ENCODE assay signal across 29 mouse cellular contexts in genomic region chr13:34072847-34073246, GRCm38 (mm10). TPM values are rescaled to one million over a fixed set of nuclear protein-coding genes. Genes with fewer than 3 reads are reported as not detected.
DNase-seq lines count a peak whose midpoint lies in the region; ATAC-seq and TF ChIP-seq lines count a peak whose summit lies in the region.
"Had no signal": no experiment of that assay in that cellular context is flagged by ENCODE, and none has a peak within 500 bp of the region (broad histone marks: within the 10 kb centered on the region; RNA-seq: fewer than 3 reads in every experiment).

No protein-coding gene starts in this region.

- H3K79me2 ChIP-seq in myocyte (ENCODE audit: control insufficient read depth, insufficient read depth): peaks cover 21% of the 10 kb centered on the region

- H3K36me3 ChIP-seq in forebrain, embryonic 11.5 days (ENCODE audit: control insufficient read depth, insufficient read depth, low read length): no peaks in the 10 kb centered on the region
- peaks cover 33% of the 10 kb centered on the region for H3K36me3 ChIP-seq in forebrain, embryonic 13.5 days (ENCODE audit: poor library complexity, severe bottlenecking)
- H3K36me3 ChIP-seq in midbrain, embryonic 10.5 days: peaks cover 22% of the 10 kb centered on the region
- peaks cover 27% of the 10 kb centered on the region for H3K36me3 ChIP-seq in midbrain, embryonic 14.5 days (ENCODE audit: control insufficient read depth, insufficient read depth, low read length)
- H3K36me3 ChIP-seq in myocyte (ENCODE audit: control insufficient read depth, insufficient read depth): peaks cover 12% of the 10 kb centered on the region

- H3K9ac ChIP-seq in forebrain, embryonic 11.5 days (ENCODE audit: low read length): no peak overlapping the region
- H3K9ac ChIP-seq in forebrain, embryonic 13.5 days: no peak overlapping the region
- no peak overlapping the region for H3K9ac ChIP-seq in midbrain, embryonic 14.5 days (replicated peaks; ENCODE audit: low read length)
- H3K9ac ChIP-seq: forebrain, embryonic 15.5 days; heart, embryonic 12.5 days; hindbrain, embryonic 14.5 days; lung, embryonic 15.5 days; neural tube, embryonic 15.5 days; stomach, embryonic 15.5 days had no signal

- ATAC-seq in forebrain, embryonic 11.5 days (replicated peaks; ENCODE audit: low FRiP score): no peak
- no peak for ATAC-seq in forebrain, embryonic 13.5 days
- no peak for ATAC-seq in midbrain, embryonic 14.5 days (ENCODE audit: low FRiP score, low TSS enrichment)
- ATAC-seq: forebrain, embryonic 15.5 days; inflammation-experienced regulatory T-cells, adult 6 months had no signal

- no peak overlapping the region for H3K4me2 ChIP-seq in forebrain, embryonic 11.5 days (ENCODE audit: low read depth, low read length, severe bottlenecking)
- H3K4me2 ChIP-seq in forebrain, embryonic 13.5 days: no peak overlapping the region
- H3K4me2 ChIP-seq in midbrain, embryonic 14.5 days (ENCODE audit: low read length): no peak overlapping the region
- H3K4me2 ChIP-seq in myocyte (ENCODE audit: low read depth): no peak overlapping the region
- H3K4me2 ChIP-seq: forebrain, embryonic 15.5 days; heart, embryonic 12.5 days; lung, embryonic 15.5 days; neural tube, embryonic 15.5 days; stomach, embryonic 15.5 days had no signal

- H3K4me1 ChIP-seq in forebrain, embryonic 11.5 days (replicated peaks; ENCODE audit: control insufficient read depth, insufficient read depth, low read length): peaks cover 6% of the 10 kb centered on the region
- peaks cover 28% of the 10 kb centered on the region for H3K4me1 ChIP-seq in forebrain, embryonic 13.5 days
- H3K4me1 ChIP-seq in midbrain, embryonic 10.5 days: peaks cover 74% of the 10 kb centered on the region
- peaks cover 29% of the 10 kb centered on the region for H3K4me1 ChIP-seq in midbrain, embryonic 14.5 days (ENCODE audit: control insufficient read depth, insufficient read depth, low read length)

- H3K27me3 ChIP-seq in forebrain, embryonic 11.5 days (ENCODE audit: control insufficient read depth, insufficient read depth, low read length): no peaks in the 10 kb centered on the region
- no peaks in the 10 kb centered on the region for H3K27me3 ChIP-seq in forebrain, embryonic 13.5 days
- H3K27me3 ChIP-seq in midbrain, embryonic 10.5 days (ENCODE audit: low read depth, poor library complexity, severe bottlenecking): no peaks in the 10 kb centered on the region
- no peaks in the 10 kb centered on the region for H3K27me3 ChIP-seq in midbrain, embryonic 14.5 days (ENCODE audit: control insufficient read depth, insufficient read depth, low read length)
- no peaks in the 10 kb centered on the region for H3K27me3 ChIP-seq in myocyte (ENCODE audit: control insufficient read depth, insufficient read depth, insufficient read length)
- H3K27me3 ChIP-seq: forebrain, embryonic 15.5 days; heart, embryonic 12.5 days; lung, embryonic 15.5 days; megakaryocyte, embryonic 14.5 days; neural tube, embryonic 15.5 days; stomach, embryonic 15.5 days had no signal

- no peak for TF ChIP-seq POLR2A in myocyte (IDR thresholded peaks at IDR 0.05; ENCODE audit: insufficient read length, low read depth)

- DNase-seq in forebrain, embryonic 11.5 days (ENCODE audit: low spot score): peak; percentile 37
- DNase-seq in midbrain, embryonic 10.5 days (ENCODE audit: low spot score): peak; percentile 61
- no peak for DNase-seq in midbrain, embryonic 14.5 days
- peak; percentile 69 for DNase-seq in Muller cell, postnatal 12 days (ENCODE audit: inconsistent ontology term)
- DNase-seq in kidney, postnatal 14 days: no peak
- DNase-seq: adrenal gland, adult 8-10 months; cerebellum, adult 8-10 months; cerebellum, postnatal 25 days; gastrocnemius, postnatal 25 days; heart, adult 18-20 months; heart, postnatal 4 days; kidney, adult 11 months; kidney, postnatal 25 days; liver; lung, postnatal 4 days; retina, postnatal 1 day; right cerebral cortex, postnatal 14 days; thymus, adult 2 months; thymus, postnatal 4 days had no signal

- WGBS in forebrain, embryonic 11.5 days: 71% methylated on average over 3 of the region's 3 CpGs
- 63% methylated on average over 3 of the region's 3 CpGs for WGBS in forebrain, embryonic 13.5 days
- WGBS in midbrain, embryonic 10.5 days: 56% methylated on average over 3 of the region's 3 CpGs
- 25% methylated on average over 3 of the region's 3 CpGs for WGBS in midbrain, embryonic 14.5 days

- no peak overlapping the region for H3K27ac ChIP-seq in forebrain, embryonic 11.5 days (ENCODE audit: low read depth, low read length)
- H3K27ac ChIP-seq in forebrain, embryonic 13.5 days: no peak overlapping the region
- peak overlapping the region; percentile 79 for H3K27ac ChIP-seq in midbrain, embryonic 10.5 days (replicated peaks)
- no peak overlapping the region for H3K27ac ChIP-seq in midbrain, embryonic 14.5 days (replicated peaks; ENCODE audit: low read depth, low read length)
- H3K27ac ChIP-seq: forebrain, embryonic 15.5 days; hindbrain, embryonic 14.5 days; lung, embryonic 15.5 days; neural tube, embryonic 15.5 days; stomach, embryonic 15.5 days had no signal

- H3ac ChIP-seq in myocyte (ENCODE audit: control insufficient read depth, insufficient read length): no peak overlapping the region

- no peak overlapping the region for H3K4me3 ChIP-seq in forebrain, embryonic 11.5 days (ENCODE audit: low read depth, low read length)
- H3K4me3 ChIP-seq in forebrain, embryonic 13.5 days: no peak overlapping the region
- H3K4me3 ChIP-seq in midbrain, embryonic 10.5 days: no peak overlapping the region
- no peak overlapping the region for H3K4me3 ChIP-seq in midbrain, embryonic 14.5 days (replicated peaks; ENCODE audit: low read depth, low read length)
- no peak overlapping the region for H3K4me3 ChIP-seq in myocyte
- H3K4me3 ChIP-seq: forebrain, embryonic 15.5 days; heart, embryonic 12.5 days; lung, embryonic 15.5 days; megakaryocyte, embryonic 14.5 days; neural tube, embryonic 15.5 days; stomach, embryonic 15.5 days had no signal

- H3K9me3 ChIP-seq in forebrain, embryonic 11.5 days (ENCODE audit: control insufficient read depth, low read length): no peaks in the 10 kb centered on the region
- no peaks in the 10 kb centered on the region for H3K9me3 ChIP-seq in forebrain, embryonic 13.5 days (replicated peaks)
- no peaks in the 10 kb centered on the region for H3K9me3 ChIP-seq in midbrain, embryonic 10.5 days (replicated peaks)
- H3K9me3 ChIP-seq in midbrain, embryonic 14.5 days (ENCODE audit: control insufficient read depth, low read length): no peaks in the 10 kb centered on the region
- H3K9me3 ChIP-seq: forebrain, embryonic 15.5 days; heart, embryonic 12.5 days; lung, embryonic 15.5 days; megakaryocyte, embryonic 14.5 days; neural tube, embryonic 15.5 days; stomach, embryonic 15.5 days had no signal

TF ChIP-seq in myocyte, 11 proteins besides CTCF, POLR2A, EP300 and RAD21:
- TF ChIP-seq POLR2AphosphoS2 (IDR thresholded peaks at IDR 0.05; ENCODE audit: insufficient read length, low read depth): peak; percentile 73
- peak in 2 of 3 experiments; percentile 84 to 92 for TF ChIP-seq MYOD1 (IDR thresholded peaks at IDR 0.05; ENCODE audit: control insufficient read depth in 1 of 3, insufficient read length in 2 of 3, low read depth in 2 of 3)
- TF ChIP-seq E2F4 (IDR thresholded peaks at IDR 0.05; ENCODE audit: insufficient read depth): no peak
- peak in 2 of 3 experiments; percentile 19 to 73 for TF ChIP-seq MYOG (IDR thresholded peaks at IDR 0.05; ENCODE audit: control insufficient read depth in 1 of 3, insufficient read depth in 1 of 3, insufficient read length in 2 of 3, low read depth in 2 of 3)
- no peak for TF ChIP-seq CEBPB (IDR thresholded peaks at IDR 0.05; ENCODE audit: insufficient read depth, poor library complexity, severe bottlenecking)
- no peak for TF ChIP-seq REST (IDR thresholded peaks at IDR 0.05; ENCODE audit: insufficient read depth, insufficient read length)
- no peak for TF ChIP-seq MAX (IDR thresholded peaks at IDR 0.05; ENCODE audit: low read depth)

RNA-seq across cellular contexts. Expression of gene Tubb2a, which starts 5.0 kb away (rescaled TPM):
- 185 and 229 TPM in 2 replicates for polyA plus RNA-seq in forebrain, embryonic 11.5 days (2014; fragmentation: Nextera tagmentation; extraction: Ambion mirVana)
- polyA plus RNA-seq in forebrain, embryonic 13.5 days (2015; fragmentation: Nextera tagmentation; extraction: Ambion mirVana): 761 and 874 TPM in 2 replicates
- 242 and 377 TPM in 2 replicates for polyA plus RNA-seq in midbrain, embryonic 10.5 days (2016; fragmentation: Nextera tagmentation; extraction: Ambion mirVana)
- 2,201 and 2,712 TPM in 2 replicates for polyA plus RNA-seq in midbrain, embryonic 14.5 days (2014; fragmentation: Nextera tagmentation; extraction: Ambion mirVana)
- 550 TPM for polyA plus RNA-seq in myocyte (2012; fragmentation: generic; extraction: Trizol)

RNA-seq across cellular contexts. Expression of gene Bphl, which starts 35.5 kb away (rescaled TPM):
- 33.3 and 33.8 TPM in 2 replicates for polyA plus RNA-seq in forebrain, embryonic 11.5 days (2014; fragmentation: Nextera tagmentation; extraction: Ambion mirVana)
- polyA plus RNA-seq in forebrain, embryonic 13.5 days (2015; fragmentation: Nextera tagmentation; extraction: Ambion mirVana): 36.5 and 37.6 TPM in 2 replicates
- polyA plus RNA-seq in midbrain, embryonic 10.5 days (2016; fragmentation: Nextera tagmentation; extraction: Ambion mirVana): 31.6 and 31.8 TPM in 2 replicates
- polyA plus RNA-seq in midbrain, embryonic 14.5 days (2014; fragmentation: Nextera tagmentation; extraction: Ambion mirVana): 28.7 and 36.8 TPM in 2 replicates
- 27.7 TPM for polyA plus RNA-seq in myocyte (2012; fragmentation: generic; extraction: Trizol)

RNA-seq across cellular contexts. Expression of gene Tubb2b, which starts 57.4 kb away (rescaled TPM):
- polyA plus RNA-seq in forebrain, embryonic 11.5 days (2014; fragmentation: Nextera tagmentation; extraction: Ambion mirVana): 232 and 287 TPM in 2 replicates
- 559 and 618 TPM in 2 replicates for polyA plus RNA-seq in forebrain, embryonic 13.5 days (2015; fragmentation: Nextera tagmentation; extraction: Ambion mirVana)
- polyA plus RNA-seq in midbrain, embryonic 10.5 days (2016; fragmentation: Nextera tagmentation; extraction: Ambion mirVana): 202 and 279 TPM in 2 replicates
- 758 and 1,005 TPM in 2 replicates for polyA plus RNA-seq in midbrain, embryonic 14.5 days (2014; fragmentation: Nextera tagmentation; extraction: Ambion mirVana)
- polyA plus RNA-seq in myocyte (2012; fragmentation: generic; extraction: Trizol): 438 TPM

Comparison
In these comparisons a context has a peak if more than half of its experiments do, and no peak if none do; other contexts are left out.
1. DNase-seq: peak in forebrain, embryonic 11.5 days (single experiment), midbrain, embryonic 10.5 days (single experiment) and Muller cell, postnatal 12 days (single experiment); none in midbrain, embryonic 14.5 days (single experiment) and kidney, postnatal 14 days (single experiment).